Comparison of ENCODE assay signal across 13 mouse cellular contexts in genomic region chr2:20693772-20694171, GRCm38 (mm10).
DNase-seq lines count a peak whose midpoint lies in the region; ATAC-seq and TF ChIP-seq lines count a peak whose summit lies in the region.
"Had no signal": no experiment of that assay in that cellular context is flagged by ENCODE, and none has a peak within 500 bp of the region (broad histone marks: within the 10 kb centered on the region; RNA-seq: fewer than 3 reads in every experiment).

No protein-coding gene starts in this region.

- no peak overlapping the region for H3K4me2 ChIP-seq in kidney, postnatal 0 days (ENCODE audit: low read length)
- H3K4me2 ChIP-seq in lung, embryonic 14.5 days: no peak overlapping the region
- H3K4me2 ChIP-seq in midbrain, embryonic 13.5 days (replicated peaks): no peak overlapping the region
- H3K4me2 ChIP-seq: midbrain, embryonic 15.5 days had no signal

- intact Hi-C loops in gastrocnemius, adult 2 months (cut with DNase I): no loop called here

- no peak overlapping the region for H3K27ac ChIP-seq in gastrocnemius, adult 2 months
- no peak overlapping the region for H3K27ac ChIP-seq in kidney, postnatal 0 days
- H3K27ac ChIP-seq in lung, embryonic 14.5 days (ENCODE audit: low read depth): no peak overlapping the region
- H3K27ac ChIP-seq in small intestine, adult 2 months (ENCODE audit: insufficient read depth, low read depth, low read length): peak overlapping the region; percentile 94
- H3K27ac ChIP-seq in midbrain, embryonic 13.5 days: no peak overlapping the region
- H3K27ac ChIP-seq: macrophage; midbrain, embryonic 15.5 days had no signal

- no peaks in the 10 kb centered on the region for H3K27me3 ChIP-seq in kidney, postnatal 0 days (ENCODE audit: insufficient read depth, low read length)
- no peaks in the 10 kb centered on the region for H3K27me3 ChIP-seq in lung, embryonic 14.5 days (ENCODE audit: insufficient read depth, low read length)
- H3K27me3 ChIP-seq in small intestine, adult 2 months (ENCODE audit: control insufficient read depth, insufficient read depth, low read length): no peaks in the 10 kb centered on the region
- no peaks in the 10 kb centered on the region for H3K27me3 ChIP-seq in midbrain, embryonic 13.5 days
- H3K27me3 ChIP-seq: midbrain, embryonic 15.5 days had no signal

- no peak overlapping the region for H3K9ac ChIP-seq in kidney, postnatal 0 days (ENCODE audit: low read depth, low read length)
- H3K9ac ChIP-seq in lung, embryonic 14.5 days: no peak overlapping the region
- no peak overlapping the region for H3K9ac ChIP-seq in midbrain, embryonic 13.5 days (replicated peaks)
- H3K9ac ChIP-seq: midbrain, embryonic 15.5 days had no signal

- TF ChIP-seq POLR2A in small intestine, adult 2 months (IDR thresholded peaks at IDR 0.05; ENCODE audit: low read depth, low read length): no peak

- peak; percentile 46 for DNase-seq in gastrocnemius, adult 2 months
- DNase-seq in gastrocnemius, postnatal 10 days: no peak
- DNase-seq in kidney, postnatal 0 days (ENCODE audit: low spot score): peak; percentile 11
- DNase-seq in kidney, adult 11 months: no peak
- peak; percentile 16 for DNase-seq in lung, embryonic 14.5 days
- no peak for DNase-seq in urinary bladder, postnatal 14 days (ENCODE audit: low spot score)
- DNase-seq: cerebellum, adult 11 months; liver had no signal

- no peaks in the 10 kb centered on the region for H3K9me3 ChIP-seq in kidney, postnatal 0 days (replicated peaks; ENCODE audit: low read length)
- H3K9me3 ChIP-seq in lung, embryonic 14.5 days (ENCODE audit: low read depth, low read length): no peaks in the 10 kb centered on the region
- H3K9me3 ChIP-seq in midbrain, embryonic 13.5 days: no peaks in the 10 kb centered on the region
- H3K9me3 ChIP-seq: midbrain, embryonic 15.5 days had no signal

- no peaks in the 10 kb centered on the region for H3K4me1 ChIP-seq in kidney, postnatal 0 days (replicated peaks; ENCODE audit: insufficient read depth, low read length)
- H3K4me1 ChIP-seq in lung, embryonic 14.5 days (ENCODE audit: insufficient read depth): no peaks in the 10 kb centered on the region
- H3K4me1 ChIP-seq in small intestine, adult 2 months (ENCODE audit: control insufficient read depth, insufficient read depth, insufficient read length, low read length): peaks cover 25% of the 10 kb centered on the region
- H3K4me1 ChIP-seq in midbrain, embryonic 13.5 days (replicated peaks): 0 out of 2 replicates have a peak, but pooled peaks cover 3% of the 10 kb centered on the region
- H3K4me1 ChIP-seq: midbrain, embryonic 15.5 days had no signal

- no peak for ATAC-seq in kidney, postnatal 0 days (replicated peaks; ENCODE audit: low FRiP score, low read depth)
- ATAC-seq in lung, embryonic 14.5 days (ENCODE audit: insufficient read depth): no peak; the same call in 1 of the 2 replicates
- no peak for ATAC-seq in midbrain, embryonic 13.5 days
- ATAC-seq: forebrain, embryonic 16.5 days; midbrain, embryonic 15.5 days had no signal

- WGBS in kidney, postnatal 0 days: 100% methylated on average over 1 of the region's 1 CpGs
- WGBS in lung, embryonic 14.5 days: 77% methylated on average over 1 of the region's 1 CpGs
- 47% methylated on average over 1 of the region's 1 CpGs for WGBS in small intestine, adult 2 months
- 82% methylated on average over 1 of the region's 1 CpGs for WGBS in midbrain, embryonic 13.5 days

- H3K4me3 ChIP-seq in gastrocnemius, adult 2 months: no peak overlapping the region
- no peak overlapping the region for H3K4me3 ChIP-seq in kidney, postnatal 0 days (replicated peaks; ENCODE audit: low read depth, low read length)
- H3K4me3 ChIP-seq in lung, embryonic 14.5 days (ENCODE audit: low read depth, low read length): no peak overlapping the region
- H3K4me3 ChIP-seq in small intestine, adult 2 months (ENCODE audit: low read depth, low read length): no peak overlapping the region
- H3K4me3 ChIP-seq in midbrain, embryonic 13.5 days (replicated peaks): no peak overlapping the region
- H3K4me3 ChIP-seq: midbrain, embryonic 15.5 days had no signal

- no peak; the same call in 1 of the 2 replicates for TF ChIP-seq CTCF in gastrocnemius, adult 2 months (IDR thresholded peaks at IDR 0.05)
- TF ChIP-seq CTCF in kidney, postnatal 0 days (IDR thresholded peaks at IDR 0.05; ENCODE audit: low read depth): 0 out of 2 replicates have a peak, but pooled peaks have one; percentile 26
- TF ChIP-seq CTCF in lung, embryonic 14.5 days (IDR thresholded peaks at IDR 0.05; ENCODE audit: low read depth): peak; percentile 20; the same call in 1 of the 2 replicates
- TF ChIP-seq CTCF in small intestine, adult 2 months (IDR thresholded peaks at IDR 0.05; ENCODE audit: extremely low read depth, insufficient read length, insufficient replicate concordance, low read depth, low read length): peak; percentile 55; the same call in 1 of the 2 replicates

- H3K36me3 ChIP-seq in kidney, postnatal 0 days (ENCODE audit: insufficient read depth, low read length): no peaks in the 10 kb centered on the region
- no peaks in the 10 kb centered on the region for H3K36me3 ChIP-seq in lung, embryonic 14.5 days (ENCODE audit: insufficient read depth)
- no peaks in the 10 kb centered on the region for H3K36me3 ChIP-seq in small intestine, adult 2 months (ENCODE audit: control insufficient read depth, insufficient read depth, low read length)
- no peaks in the 10 kb centered on the region for H3K36me3 ChIP-seq in midbrain, embryonic 13.5 days
- H3K36me3 ChIP-seq: midbrain, embryonic 15.5 days had no signal

Comparison
In these comparisons a context has a peak if more than half of its experiments do, and no peak if none do; other contexts are left out.
1. DNase-seq: peak in gastrocnemius, adult 2 months (single experiment), kidney, postnatal 0 days (single experiment) and lung, embryonic 14.5 days (single experiment); none in gastrocnemius, postnatal 10 days (single experiment), kidney, adult 11 months (single experiment) and urinary bladder, postnatal 14 days (single experiment).